Mouse (Mus musculus) retina, postnatal 7 days (tissue): ENCODE results near the gene Rsrc1.

Source experiments
- DNase-seq: peaks from one replicate; pipeline ENCODE4 v3.0.0-alpha.2; 2012; ENCODE audit warnings: low read depth, low spot score

The Rsrc1 gene

GRCm38 (mm10) chr3:67372194-67372593 is 391.0 kb downstream of the Rsrc1 start:
- DNase-seq, result no peak

GRCm38 (mm10) chr3:67372781-67373180 is 391.6 kb downstream of the Rsrc1 start:
- no peak for DNase-seq

GRCm38 (mm10) chr3:67373872-67374271 is 392.7 kb downstream of the Rsrc1 start, which contains the start of gene Mlf1:
TSS of gene Mlf1 (plus strand) at chr3:67374097.
- peak; percentile 84 for DNase-seq

- no peak for DNase-seq
These were observed 393.2 kb downstream of the Rsrc1 start for GRCm38 (mm10) chr3:67374360-67374778.

- DNase-seq, result no peak
These were observed 393.9 kb downstream of the Rsrc1 start, which contains the start of gene Gm17402 for GRCm38 (mm10) chr3:67375063-67375462. TSS of gene Gm17402 (minus strand) at chr3:67375163.

GRCm38 (mm10) chr3:67378215-67378614 is 397.0 kb downstream of the Rsrc1 start:
- DNase-seq, result no peak
